Mouse (Mus musculus) urinary bladder, postnatal 4 days (tissue): ENCODE data around the gene Tubb1.

Source experiments
- DNase-seq, 2 experiments: peaks; one replicate each; pipeline ENCODE4 v3.0.0; 2021 to 2022; ENCODE audit warnings: low spot score in 2 of 2

Gene Tubb1

GRCm38 (mm10) chr2:174450353-174450752 lies at the start of gene Tubb1:
TSS of gene Tubb1 (plus strand) at chr2:174450695.
- no peak for DNase-seq

- no peak for DNase-seq
Measured at GRCm38 (mm10) chr2:174410222-174410621, 40.3 kb upstream of the Tubb1 start.

GRCm38 (mm10) chr2:174413127-174413526 lies 37.4 kb upstream of the Tubb1 start:
- no peak for DNase-seq

- no peak for DNase-seq
Measured at GRCm38 (mm10) chr2:174415001-174415730, 35.3 kb upstream of the Tubb1 start.

- peak; percentile 89 to 95 for DNase-seq
Measured at GRCm38 (mm10) chr2:174415731-174416310, 34.7 kb upstream of the Tubb1 start, which contains the start of gene Nelfcd. TSS of gene Nelfcd (plus strand) at chr2:174415804.

- no peak for DNase-seq
Measured at GRCm38 (mm10) chr2:174421107-174421506, 29.4 kb upstream of the Tubb1 start.

- DNase-seq, result no peak
Measured at GRCm38 (mm10) chr2:174424301-174425085, 26.0 kb upstream of the Tubb1 start.

- DNase-seq, result no peak
Measured at GRCm38 (mm10) chr2:174426856-174427255, 23.6 kb upstream of the Tubb1 start.

GRCm38 (mm10) chr2:174428076-174428835 lies 22.2 kb upstream of the Tubb1 start:
- DNase-seq, result no peak

GRCm38 (mm10) chr2:174428996-174429591 lies 21.4 kb upstream of the Tubb1 start:
- no peak for DNase-seq

GRCm38 (mm10) chr2:174434943-174435342 lies 15.6 kb upstream of the Tubb1 start:
- DNase-seq, result no peak

- DNase-seq, result no peak
Measured at GRCm38 (mm10) chr2:174436076-174436701, 14.3 kb upstream of the Tubb1 start.

- no peak for DNase-seq
Measured at GRCm38 (mm10) chr2:174436916-174437696, 13.4 kb upstream of the Tubb1 start.

- no peak for DNase-seq
Measured at GRCm38 (mm10) chr2:174437697-174437982, 12.9 kb upstream of the Tubb1 start.

- no peak for DNase-seq
Measured at GRCm38 (mm10) chr2:174438181-174438580, 12.3 kb upstream of the Tubb1 start.

- DNase-seq, result peak; percentile 58 to 74
Measured at GRCm38 (mm10) chr2:174438737-174439449, 11.6 kb upstream of the Tubb1 start, which contains the start of gene Ctsz. TSS of gene Ctsz (minus strand) at chr2:174439039.

- no peak for DNase-seq
Measured at GRCm38 (mm10) chr2:174439450-174439838, 11.1 kb upstream of the Tubb1 start.

- DNase-seq, result no peak
Measured at GRCm38 (mm10) chr2:174439961-174440360, 10.5 kb upstream of the Tubb1 start.

GRCm38 (mm10) chr2:174441898-174442297 lies 8.6 kb upstream of the Tubb1 start:
- no peak for DNase-seq

GRCm38 (mm10) chr2:174442460-174442859 lies 8.0 kb upstream of the Tubb1 start:
- no peak for DNase-seq
